Mouse (Mus musculus) G1E (cell line): ENCODE results near the gene Mfsd4b3.

Experiments
- CTCF ChIP-seq: IDR thresholded peaks from 2 replicates; pipeline ENCODE4 v1.5.1; 2012; ENCODE audit warnings: low read depth, low read length, inconsistent platforms, mixed read lengths
- GATA1 ChIP-seq: IDR thresholded peaks from 2 replicates; pipeline ENCODE4 v1.6.1; 2012; ENCODE audit warnings: borderline replicate concordance, low read length, inconsistent platforms, mixed read lengths

DNA sequence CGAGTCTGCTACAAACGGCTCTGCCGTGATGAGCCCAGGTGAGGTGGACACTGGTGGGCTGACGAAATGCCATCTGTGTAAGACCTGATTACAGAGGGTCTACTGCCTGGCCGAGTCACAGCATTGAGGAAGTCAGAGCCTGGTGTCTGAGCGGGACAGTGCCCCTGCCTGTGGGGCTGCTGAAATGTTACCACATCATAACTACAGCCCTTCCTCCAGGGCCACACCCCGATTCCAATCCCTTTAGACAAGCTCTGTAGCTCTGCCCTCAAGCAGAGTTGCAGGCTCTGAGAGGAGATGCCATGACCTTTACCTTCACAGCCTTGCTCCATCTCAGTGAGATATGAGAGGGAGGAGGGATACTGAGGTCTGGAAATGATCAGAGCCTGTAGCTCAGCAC lies 23.4 kb downstream of the Mfsd4b3 start:
- TF ChIP-seq CTCF: no peak
- no peak for TF ChIP-seq GATA1
